Mouse (Mus musculus): Measurements from ENCODE around the gene Mdfi.

The Mdfi gene

DNA sequence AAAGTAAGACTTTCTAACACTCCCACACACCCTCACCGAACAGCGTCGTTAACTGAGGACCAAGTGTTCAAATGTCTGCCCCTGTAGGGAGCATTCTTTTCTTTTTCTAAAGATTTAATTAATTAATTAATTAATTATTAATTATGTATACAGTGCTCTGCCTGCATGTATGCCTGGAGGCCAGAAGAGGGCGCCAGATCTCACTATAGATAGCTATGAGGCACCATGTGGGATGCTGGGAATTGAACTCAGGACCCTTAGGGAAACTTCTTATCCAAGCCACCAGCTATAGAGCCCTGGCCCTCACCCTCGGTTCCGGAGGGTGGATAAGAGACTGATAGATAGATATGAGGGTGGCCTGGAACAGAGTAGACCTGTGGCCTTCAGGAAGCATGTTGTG is 13.5 kb upstream of the Mdfi start:
- DNase-seq (ENCODE audit: low spot score): no peak

DNA sequence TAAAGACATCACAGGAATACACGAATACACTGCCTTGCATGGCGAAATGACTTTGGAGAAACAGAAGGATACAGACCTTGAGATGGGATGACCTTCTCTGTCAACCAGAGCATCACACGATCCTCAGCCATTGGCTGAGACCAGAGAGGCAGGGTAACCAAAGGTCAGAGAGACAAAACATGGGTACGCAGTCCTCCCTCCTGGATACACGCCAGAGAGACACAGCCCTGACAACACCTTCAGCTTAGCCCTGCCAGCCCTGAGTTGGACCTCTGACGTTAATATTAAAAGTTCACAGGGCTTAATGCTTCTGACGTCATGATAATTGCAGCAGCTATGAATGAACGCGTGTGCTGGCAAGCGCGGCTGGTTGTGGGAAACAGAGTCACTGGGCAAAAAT is 11.1 kb upstream of the Mdfi start:
- no peak for DNase-seq (ENCODE audit: low spot score)

DNA sequence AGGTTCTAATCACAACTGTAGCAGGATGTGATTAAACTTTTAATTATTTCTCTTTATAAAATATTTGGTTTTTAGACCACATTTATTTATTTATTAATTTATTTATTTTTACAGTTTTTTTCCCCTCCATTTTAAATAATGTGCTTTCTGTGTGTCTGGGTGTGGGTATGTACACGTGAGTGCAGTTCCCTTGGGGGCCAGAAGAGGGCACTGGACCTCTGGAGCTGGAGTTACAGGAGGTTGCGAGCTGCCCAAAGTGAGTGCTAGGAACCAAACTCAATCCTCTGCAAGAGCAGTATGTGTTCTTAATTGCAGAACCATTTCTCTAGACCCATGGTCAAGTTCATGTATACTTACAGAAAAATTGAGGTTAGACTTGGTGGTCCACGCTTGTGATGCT is 9.0 kb upstream of the Mdfi start:
- DNase-seq (ENCODE audit: low spot score): no peak

DNA sequence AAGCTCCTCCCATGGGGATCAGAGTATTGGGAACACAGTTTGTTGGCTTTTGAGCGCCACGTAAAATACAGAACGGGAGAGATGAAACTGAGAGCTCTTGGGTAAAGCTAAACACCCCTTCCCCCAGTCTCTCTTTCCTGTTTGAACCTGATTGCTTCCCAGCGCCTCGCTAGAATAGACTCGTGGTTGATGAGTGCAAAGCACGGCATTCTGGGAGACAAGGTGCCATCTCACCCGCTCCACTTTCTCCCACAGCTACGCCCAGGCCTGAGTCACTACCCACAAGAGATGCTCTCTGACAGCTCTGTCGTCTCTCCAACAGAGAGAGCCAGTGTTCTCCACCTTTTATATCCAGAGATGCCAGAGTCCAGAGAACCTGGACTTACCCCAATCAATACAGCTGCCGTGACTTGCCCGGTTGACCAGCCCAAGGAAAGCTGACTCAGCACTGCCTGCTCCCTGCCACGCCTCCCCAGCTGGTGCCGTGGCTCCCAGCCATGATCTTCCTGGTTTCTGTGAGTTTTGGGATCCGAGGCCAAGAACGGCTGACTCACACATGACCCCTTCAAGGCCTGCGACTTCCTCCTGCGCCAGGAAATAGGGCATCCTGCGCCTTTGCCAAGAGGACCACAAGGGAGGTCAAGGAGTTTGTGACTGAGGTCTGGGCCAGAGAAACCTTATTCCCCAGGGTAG is 7.6 kb upstream of the Mdfi start:
- no peak for DNase-seq (ENCODE audit: low spot score)

DNA sequence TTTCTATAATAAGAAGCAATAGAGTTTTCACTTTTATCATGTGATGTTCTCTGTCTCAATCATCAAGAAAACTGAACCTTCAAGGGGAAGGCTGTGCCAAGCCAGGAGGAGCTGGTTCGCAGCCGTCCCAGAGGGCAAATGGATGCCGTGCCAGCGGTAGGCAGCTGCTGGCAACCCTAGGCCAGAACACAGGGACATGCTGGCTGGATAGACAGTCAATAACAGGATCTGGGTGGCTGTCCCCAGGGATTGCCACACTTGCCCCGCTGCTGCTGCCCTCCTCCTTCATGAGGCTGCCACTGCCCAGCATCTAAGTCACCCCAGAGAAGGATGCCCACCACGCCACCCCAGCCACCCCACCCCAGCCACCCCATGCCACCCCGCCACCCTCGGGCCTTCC is 7.0 kb upstream of the Mdfi start:
- no peak for DNase-seq (ENCODE audit: low spot score)

DNA sequence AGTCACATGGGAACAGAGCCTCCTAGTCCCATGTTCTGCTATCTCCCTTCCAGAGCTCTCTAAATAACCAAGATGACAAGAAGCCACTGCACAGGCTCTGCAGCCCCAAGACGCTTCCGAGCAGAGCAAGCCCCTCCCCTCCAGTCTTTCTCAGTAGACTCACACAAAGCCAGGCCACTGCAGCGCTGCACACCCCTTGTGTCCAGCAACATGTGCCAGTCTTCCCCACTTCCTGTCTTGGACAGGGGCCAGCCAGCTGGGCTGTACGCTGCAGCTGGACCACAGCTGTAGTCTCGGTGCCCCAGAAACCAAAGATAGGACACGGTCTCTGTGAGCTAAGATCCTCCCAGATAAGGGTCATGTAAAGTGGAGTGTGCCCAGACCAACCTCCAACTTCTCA is 3.3 kb upstream of the Mdfi start:
- no peak for DNase-seq (ENCODE audit: low spot score)

DNA sequence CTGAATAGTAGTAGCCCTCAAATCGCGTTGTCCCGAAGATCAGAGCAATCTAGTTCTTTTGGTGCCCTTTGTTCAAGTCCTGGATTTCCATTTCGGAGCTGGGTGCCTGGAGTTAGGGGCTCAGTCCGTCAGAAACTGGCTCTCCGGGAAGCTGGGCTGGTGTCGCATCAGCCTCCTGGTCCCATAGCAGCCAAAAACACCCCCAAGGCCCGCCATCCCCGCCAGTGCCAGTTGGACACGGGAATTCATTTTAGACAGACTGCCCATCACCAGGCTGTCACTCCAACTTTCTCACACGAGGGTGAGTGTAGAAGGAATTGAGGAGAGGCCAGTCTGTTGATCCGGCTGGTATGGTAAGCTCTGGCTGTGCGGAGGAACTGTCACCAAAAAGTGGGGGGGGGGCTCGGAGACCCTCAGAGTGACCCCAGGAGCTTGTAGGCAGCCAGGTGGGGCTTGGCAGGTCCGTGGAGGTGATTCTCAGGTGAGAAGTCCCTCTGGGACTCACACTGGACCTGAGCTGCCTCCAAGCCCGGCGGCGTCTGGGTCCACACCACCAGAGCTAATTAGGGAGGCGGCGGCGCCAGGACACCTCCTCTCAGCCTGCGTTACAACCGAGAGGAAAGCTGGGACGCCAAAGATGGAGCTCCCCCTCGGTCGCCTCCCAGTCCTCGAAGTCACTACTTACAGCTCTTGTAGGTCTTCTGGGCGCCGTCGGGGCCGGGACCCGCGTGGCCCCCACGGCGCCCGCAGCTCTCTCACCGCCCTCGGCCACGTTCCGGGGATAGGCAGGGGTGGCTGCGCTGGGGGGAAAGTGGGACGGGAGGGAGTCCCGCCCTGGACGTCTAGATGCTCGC is 636 bp downstream of the Mdfi start:
- no peak for DNase-seq (ENCODE audit: low spot score)

DNA sequence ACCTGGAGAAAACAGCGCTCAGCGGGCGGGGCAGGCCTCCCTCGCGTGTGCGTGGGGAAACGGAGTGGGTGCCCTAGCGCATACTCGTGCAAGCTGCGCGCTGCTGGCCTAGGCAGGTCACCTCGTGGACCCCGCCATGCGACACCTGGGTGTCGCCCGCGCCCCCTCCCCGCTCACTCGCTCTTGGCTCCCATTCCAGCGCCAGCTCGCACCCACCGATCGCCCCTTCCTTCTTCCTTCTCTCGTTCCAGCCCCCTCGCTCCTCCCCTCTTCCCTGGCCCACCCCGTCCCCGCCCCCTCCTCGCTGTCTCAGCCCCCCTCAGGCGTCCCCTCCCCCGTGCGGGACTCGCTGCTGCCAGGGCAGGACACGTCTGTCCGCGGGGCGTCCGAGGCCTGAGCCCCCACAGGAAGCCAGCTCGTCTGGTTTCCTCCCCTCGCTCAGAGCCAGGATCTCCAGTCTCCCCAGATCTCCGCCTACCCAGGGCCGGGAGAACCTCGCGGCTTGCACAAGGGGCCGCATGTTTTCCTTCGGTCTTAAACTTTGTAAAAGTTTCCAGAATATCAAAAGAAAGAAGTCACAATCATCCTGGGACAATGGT is 1.4 kb downstream of the Mdfi start:
- no peak for DNase-seq (ENCODE audit: low spot score)

DNA sequence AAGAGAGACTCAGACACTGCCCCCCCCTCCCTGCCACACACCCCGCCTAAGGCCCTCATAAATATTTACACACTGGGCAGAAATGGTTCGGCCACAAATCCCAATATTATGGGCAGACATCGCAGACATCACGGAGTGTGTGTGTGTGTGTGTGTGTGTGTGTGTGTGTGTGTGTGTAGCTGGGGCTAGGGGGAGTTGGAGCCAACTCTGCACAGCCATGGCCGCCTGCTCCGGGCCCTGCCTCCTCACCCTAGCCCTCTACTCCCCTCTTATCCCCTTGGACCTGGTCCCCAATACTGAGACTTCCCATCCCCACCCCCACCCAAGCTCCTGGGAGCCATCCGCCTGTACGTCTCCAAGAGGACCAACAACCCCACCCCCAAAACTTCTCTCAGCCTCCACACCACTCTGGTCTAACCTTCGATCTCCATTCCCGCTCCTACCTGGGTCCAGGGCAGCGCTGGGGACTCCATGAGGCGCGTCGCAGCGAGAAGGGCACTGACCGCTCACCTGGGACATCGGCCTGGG is 1.9 kb downstream of the Mdfi start:
- no peak for DNase-seq (ENCODE audit: low spot score)

DNA sequence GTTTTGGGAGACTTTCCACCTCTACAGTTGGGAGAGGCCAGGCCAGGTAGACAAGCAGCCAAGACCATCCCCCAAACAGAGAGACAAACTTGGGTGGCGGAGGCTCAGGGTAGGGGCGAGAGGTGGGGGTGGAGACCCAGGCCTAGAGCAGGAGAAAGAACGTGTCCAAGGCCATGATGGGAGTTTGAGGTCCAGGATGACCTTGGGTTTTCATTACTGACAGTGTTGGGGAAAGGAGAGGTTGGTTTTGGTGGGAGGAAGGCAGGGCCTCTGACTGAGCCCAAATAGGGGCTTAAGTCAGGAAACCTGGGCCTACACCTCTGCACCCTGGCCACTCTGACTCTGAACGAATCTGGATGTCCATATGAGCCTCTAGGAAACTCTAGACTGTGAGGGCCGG is 2.7 kb downstream of the Mdfi start:
- no peak for DNase-seq (ENCODE audit: low spot score)

DNA sequence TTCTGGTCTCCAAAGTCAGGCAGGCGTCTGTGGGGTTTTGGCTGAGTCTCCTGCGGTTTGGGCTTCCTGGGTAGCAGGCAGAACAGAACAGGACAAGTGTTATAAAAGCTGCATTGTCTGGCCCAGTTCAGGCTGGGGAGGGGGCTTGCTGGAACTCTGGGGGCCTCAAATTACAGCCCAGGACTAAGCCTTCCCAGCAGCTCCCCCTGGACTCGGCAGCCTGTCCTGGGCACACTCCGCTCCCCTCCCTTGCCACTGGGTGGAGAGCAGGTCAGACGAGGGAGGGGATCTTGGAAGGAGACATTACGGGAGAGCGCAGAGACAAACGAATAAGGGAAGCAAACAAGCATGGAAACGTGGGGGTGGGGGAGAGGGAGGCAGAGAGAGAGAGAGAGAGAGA is 3.3 kb downstream of the Mdfi start:
- no peak for DNase-seq (ENCODE audit: low spot score)

DNA sequence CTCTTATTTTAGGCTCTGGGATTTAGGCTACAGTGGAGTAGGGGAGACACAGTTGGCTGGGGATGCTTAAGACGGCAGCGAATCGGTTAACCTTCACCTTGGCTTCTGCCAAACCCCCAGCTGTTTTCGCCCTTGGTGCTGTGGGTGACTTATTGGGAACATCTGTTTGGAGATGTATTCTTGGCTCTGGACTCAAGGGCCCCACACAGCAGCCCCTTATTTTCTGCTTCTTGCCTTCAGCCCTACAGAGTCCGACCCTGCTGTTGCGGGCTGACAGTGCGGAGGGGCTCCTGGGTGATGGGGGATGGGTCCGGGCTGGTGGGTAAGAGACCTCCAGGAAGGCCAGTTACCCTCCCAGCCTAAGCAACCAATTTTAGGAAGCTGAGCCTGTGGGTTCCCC is 13.2 kb downstream of the Mdfi start:
- no peak for DNase-seq (ENCODE audit: low spot score)

DNA sequence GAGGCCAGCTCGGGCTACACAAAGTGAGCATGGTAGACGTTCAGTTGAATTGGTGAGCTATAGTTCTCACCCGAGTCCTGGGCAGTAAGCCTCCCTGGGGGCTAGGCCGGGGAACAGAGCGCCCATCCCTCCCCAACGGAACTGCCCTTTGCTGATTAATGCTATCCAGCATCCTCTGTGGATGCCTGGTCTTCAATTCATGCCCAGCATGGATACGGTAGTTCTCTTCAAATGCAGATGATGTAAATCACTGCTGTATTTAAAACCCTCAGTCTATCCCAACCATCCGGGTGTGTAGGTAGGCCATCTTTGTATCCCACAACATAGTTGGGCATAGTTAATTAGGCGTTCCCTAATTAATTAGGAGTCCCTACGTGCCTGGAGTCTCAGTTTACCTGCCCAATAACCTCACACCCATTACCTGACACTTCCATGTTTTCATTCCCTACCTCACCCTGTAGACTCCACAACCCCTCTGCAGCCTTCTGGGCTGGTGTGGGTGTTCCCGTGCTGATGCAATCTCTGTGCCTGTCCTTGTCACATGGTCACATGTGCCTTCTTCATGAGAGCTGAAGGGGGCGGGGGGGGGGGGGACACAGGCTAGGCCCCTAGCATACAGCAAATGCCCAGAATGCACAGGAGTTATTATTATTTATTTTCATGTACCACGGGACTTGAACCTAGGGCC is 16.3 kb downstream of the Mdfi start:
- no peak for DNase-seq (ENCODE audit: low spot score)

DNA sequence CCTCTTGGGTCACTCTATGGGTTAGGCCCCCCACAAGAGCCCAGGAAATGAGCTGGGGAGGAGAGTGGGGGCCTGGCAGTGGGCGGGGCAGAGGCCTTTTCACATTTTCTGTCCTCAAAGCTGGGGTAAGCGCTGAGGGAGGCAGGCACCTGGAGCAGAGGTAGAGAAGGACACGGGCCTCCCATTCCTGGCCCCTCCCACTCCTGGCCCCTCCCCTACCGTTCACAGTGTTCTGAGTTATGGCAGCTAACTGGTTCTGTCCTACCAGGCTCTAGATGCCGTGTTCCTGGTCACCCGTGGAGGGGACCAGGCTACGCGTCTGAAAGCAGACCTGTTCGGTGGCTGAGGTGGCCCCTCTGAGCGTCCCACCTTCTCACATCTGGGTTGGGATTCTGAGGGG is 19.0 kb downstream of the Mdfi start:
- DNase-seq (ENCODE audit: low spot score): no peak

DNA sequence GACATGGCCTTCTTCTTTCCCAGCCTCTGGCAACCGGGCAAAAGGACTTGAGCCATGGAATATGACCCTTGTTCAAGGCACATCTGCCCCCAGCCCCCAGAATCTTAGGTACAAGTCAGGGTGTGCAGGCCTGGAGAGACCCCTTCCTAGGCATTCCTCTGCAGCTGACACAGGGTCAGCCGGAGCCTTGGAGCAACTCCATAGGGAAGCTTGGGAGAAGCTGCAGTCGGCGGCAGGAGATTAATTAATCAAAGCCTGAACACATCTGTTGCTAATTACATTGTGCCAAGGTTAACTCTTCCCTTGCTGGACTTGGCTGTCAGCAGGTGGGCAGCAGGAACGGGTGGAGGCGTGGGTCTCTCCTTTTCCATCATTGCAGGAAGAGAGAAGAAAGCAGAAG is 20.0 kb downstream of the Mdfi start:
- DNase-seq (ENCODE audit: low spot score): no peak

DNA sequence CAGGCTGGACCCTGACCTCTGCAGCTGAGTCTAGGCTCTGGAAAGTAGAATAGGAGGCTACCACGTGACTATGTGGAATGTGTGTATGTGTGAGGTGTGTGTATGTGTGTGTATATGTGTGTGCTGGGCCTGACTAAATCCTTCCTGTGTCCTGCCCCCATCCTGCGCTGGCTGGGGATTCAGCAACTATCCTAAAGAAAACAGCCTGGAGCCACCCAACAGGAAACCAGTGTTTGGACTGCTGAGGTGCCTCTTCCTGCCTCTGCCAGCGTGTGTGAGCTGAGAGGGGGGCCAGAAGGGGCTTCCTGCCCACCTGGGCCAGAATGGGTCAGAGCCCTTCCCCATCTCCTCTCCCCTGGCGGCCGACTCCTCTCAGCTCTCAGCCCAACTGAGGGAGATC is 20.9 kb downstream of the Mdfi start:
- no peak for DNase-seq (ENCODE audit: low spot score)

DNA sequence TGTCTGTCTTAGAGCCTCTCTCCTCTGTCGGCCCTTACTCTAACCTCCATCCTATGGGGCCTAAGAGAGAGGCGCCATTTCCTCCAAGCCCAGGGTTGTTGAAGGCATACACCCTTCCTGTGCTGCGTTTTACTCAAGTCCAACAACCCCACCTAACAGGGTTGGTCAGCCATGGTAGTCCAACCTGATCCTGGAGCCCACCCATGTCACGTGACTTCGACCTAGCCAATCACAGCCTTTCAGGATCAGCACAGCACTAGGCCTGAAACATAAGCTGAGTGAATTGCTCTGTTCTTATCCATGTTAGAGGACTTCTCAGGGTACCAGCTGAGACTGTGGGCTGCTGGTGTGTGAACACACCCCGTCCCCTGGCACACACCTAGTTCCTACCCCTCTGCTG is 22.3 kb downstream of the Mdfi start:
- no peak for DNase-seq (ENCODE audit: low spot score)

DNA sequence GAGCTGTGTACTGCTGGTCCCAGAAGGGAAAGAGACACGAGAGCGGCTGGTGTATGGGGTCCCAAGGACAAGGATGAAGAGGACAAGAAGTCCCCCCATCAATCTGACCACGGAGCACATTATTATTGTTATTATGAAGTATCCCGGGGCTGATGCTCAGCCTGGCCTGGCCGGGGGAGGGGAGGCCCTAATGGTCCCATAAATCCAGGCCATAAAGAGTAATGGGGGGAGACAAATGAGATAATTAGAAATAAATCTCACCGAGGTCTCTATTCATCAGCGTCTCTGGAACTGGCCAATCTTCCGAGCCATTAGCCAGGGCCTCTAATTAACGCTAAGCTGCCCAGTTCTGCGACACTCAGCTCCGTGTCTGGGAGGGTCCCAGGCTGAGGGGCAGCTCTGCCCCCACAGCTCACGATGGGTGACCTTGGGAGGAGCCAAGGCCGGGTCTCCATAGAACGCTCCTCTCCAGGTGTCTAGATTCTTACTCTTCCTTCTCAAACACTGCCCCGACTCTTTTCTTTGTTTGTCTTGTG is 23.2 kb downstream of the Mdfi start:
- no peak for DNase-seq (ENCODE audit: low spot score)

DNA sequence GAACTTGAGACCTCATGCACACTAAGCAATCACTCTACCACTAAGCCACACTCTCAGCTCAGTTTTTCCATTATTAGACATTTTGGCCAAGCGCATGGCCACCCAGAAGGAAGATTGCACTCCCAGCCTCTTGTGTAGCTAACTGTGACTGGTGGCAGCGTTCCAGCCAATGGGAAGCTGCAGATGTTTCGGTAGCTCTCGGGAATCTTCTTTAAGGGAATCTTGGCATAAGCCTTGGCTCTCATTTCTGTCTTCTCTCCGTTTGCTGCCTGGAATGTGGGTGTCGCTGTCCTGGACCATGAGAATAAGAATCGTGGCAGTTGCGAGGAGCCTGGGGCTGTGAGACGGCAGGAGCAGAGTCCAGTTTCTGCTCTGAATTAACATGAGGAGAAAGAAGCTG is 28.3 kb downstream of the Mdfi start:
- DNase-seq (ENCODE audit: low spot score): no peak

DNA sequence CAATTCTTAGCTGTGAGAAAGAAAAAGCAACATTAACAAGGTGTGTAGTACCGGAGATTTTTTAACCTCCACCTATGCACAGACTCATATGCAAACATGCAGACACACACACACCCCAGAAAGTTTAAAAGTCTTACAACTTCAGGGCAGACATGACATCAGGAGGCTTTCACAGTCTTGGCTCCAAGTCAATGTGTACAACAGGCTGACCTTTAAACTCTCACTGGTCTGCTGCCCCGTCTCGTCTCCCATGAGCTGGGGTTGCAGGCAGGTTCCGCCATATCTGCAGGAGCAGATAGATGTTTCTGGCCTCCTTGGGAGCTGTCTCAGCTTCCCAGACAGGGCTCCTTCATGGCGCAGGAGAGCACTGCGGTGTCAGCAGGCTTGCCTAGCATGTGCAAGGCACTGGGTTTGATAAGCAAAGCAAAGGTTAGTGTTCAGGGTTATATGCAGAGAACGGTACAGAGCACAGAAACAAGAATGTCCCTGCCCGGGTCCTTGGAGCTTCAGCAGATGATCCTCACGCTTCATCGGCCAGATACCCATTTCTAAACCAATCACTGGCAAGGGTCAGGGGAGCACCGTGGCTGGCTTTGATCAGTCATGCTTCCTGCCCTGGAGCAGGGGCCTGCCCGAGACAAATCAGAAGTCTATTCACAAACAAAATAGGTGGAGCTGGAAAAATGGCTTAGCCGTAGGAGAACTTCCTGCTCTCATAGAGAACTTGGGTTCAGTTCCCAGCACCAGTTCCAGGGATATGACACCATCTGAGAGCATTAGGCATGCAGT is 29.2 kb downstream of the Mdfi start:
- DNase-seq (ENCODE audit: low spot score): no peak

DNA sequence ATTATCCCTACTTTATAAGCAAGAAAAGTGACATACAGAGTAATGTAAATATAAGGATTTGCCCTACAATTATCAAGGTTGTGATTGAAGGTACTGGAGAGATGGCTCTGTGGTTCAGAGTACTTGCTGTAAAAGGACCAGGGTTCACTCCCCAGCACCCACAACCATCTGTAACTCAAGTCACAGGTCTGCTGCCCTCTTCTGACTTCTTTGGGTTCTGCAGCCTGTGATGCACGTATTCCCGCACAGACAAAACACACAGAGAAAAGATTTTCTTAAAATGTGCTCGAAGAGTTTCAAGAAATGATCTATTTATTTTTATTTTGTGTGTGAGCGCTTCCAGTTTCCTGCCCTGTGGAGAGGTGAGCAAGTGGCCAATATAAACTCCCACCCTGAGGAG is 30.8 kb downstream of the Mdfi start:
- no peak for DNase-seq (ENCODE audit: low spot score)

DNA sequence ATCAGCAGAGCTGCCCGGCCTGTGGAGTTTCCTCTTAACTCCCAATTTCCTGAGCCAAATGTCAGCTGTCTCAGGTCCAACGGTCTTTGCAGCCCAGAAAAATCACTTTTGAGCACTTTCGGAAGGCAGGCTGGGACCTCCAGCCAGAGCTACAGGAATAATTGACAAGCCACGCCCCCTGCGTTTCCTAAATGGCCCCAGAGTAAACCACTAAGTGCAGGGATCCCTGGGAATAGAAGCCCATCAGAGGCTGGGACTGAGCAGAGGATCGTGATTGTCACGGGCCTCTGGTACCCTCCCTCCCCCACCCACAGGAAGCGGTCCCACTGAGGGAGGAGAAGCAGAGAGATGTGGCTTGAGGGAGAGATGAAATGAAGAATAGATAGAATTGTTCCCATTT is 31.7 kb downstream of the Mdfi start:
- DNase-seq (ENCODE audit: low spot score): no peak

Measured in c-Kit-positive CD71-positive TER-119-positive erythroid progenitor cells, embryonic 14.5 days (primary cell).